Mouse (Mus musculus) T-helper 17 cell (primary cell): ENCODE results near the gene Pcbd2.
"Not testable (repeated sequence)": the region's sequence is repeated elsewhere in the genome, so short reads cannot be mapped to it uniquely, and the experiment has no call there.

ENCODE experiments used
- in situ Hi-C, 2 experiments: fragments of 300-600 bp; cut with MboI, MseI; formaldehyde crosslinking; loops; 1 replicate in 1 of 2; 2 replicates in 1 of 2; pipeline ENCODE4 v1.15.1; 2025; ENCODE audit warnings: high pct_unique_total_duplicates in 2 of 2

Pcbd2 gene

GRCm38 (mm10) chr13:55727120-55727838 is at the start of gene Pcbd2:
Gene Pcbd2, plus strand, starts transcription at chr13:55727368.
- in situ Hi-C loops = no loop called here

DNA sequence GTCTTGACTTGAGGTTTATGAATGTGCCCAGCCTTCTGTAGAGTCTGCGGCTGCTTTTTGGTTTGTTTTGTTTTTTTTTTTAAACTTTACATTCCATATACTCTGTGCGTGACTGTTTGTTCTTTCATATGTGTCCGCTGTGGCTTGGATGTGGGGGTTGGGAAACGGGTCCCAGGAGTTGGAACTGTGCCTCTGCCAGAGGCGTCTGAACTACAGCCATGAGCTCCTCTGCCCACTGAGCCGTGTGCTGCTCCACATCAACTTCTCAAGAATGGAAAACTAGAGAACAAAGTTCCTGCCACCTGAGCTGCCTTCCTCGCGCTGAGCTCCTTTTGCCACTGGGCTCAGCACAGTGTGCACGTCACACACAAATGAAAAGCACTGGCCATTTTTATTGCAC is 45.0 kb upstream of the Pcbd2 start:
- in situ Hi-C loops = no loop called here

GRCm38 (mm10) chr13:55683581-55683980 is 43.6 kb upstream of the Pcbd2 start:
- in situ Hi-C loops = no loop called here

DNA sequence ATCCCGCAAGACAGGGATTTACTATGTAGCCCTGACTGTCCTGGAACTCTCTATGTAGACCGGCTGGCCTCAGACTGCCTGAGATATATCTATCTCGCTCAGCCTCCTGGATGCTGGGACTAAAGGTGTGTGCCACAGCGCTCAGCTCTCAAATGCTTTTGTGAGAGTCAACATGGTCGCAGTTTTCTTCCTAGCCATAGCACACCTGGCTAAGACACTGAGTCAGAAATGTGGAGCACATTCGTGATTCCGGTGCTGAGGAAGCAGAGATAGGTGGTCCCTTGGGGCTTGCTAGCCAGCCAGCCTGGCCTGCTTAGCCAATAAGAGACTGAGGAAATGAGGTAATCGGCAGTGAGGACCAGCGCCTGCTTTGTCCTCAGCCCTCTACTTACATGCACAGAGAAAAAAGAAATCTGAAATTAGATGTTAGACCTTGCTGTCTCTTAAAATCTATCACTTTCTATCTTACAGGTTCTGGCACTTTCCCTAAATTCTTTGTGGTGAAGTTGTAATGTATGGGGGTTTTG is 41.0 kb upstream of the Pcbd2 start:
- in situ Hi-C loops = no loop called here

DNA sequence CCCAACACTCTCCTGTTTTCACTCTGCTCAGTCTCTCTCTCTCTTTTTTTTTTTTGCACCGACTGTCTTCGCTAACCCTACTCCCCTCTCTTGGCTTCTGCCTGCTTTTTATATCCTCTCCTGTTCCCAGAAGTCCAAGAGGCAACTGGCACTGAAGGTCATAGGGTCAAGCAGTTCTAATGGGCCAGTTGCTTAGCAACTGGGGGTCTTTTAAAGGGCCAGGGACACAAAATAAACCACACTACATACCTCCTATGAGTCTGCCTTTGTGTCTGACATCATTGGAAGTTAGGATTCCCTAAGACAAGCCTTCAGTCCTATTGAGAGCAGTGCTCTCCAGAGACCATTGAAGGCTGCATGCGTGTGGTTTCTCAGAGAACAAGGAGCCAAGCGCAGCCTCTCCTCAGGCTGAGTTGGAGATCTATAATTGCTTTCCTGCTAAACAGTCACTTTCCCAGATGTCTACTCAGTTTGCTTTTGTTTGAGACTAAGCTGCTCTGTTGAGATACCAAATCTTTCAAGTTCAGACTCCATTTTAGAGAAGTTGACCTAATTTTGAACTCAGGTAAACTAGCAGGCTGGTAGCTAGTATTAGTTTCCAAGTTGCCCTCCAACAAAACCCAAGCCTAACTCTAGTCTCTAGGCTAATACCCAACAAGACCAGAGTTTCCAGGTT is 39.1 kb upstream of the Pcbd2 start:
- in situ Hi-C loops = no loop called here

DNA sequence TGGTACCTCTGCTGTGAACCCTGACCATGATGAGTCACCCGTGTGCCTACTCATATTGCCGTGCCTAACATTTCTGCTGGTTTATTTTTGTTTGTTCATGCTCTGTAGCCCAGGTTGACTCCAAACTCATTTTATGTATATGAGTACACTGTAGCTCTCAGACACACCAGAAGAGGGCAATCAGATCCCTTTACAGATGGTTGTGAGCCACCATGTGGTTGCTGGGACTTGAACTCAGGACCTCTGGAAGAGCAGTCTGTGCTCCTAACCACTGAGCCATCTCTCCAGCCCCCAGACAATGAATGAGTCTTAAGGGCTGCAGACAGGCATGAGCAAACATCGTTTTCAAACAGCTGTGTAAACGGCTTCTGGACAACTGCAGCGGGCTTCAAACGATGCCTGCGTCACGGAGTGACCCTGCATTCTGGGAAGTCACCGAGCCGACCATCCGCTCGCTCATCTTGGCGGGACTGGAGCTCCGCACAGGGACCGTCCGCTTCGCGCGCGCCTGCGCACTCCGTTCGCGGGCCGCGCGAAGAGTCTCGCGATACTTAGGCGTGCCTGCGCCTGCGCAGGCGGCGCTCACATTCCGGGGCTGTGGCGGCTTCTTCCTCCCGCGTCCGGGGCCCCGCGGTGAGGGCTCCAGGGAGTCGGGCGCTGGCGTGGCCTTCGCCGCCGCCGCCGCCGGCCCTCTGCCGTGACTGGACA is 34.5 kb upstream of the Pcbd2 start, which contains the start of gene B230219D22Rik:
Gene B230219D22Rik, plus strand, starts transcription at position 590 of the 708 bp plus-strand sequence.
- in situ Hi-C loops = no loop called here

DNA sequence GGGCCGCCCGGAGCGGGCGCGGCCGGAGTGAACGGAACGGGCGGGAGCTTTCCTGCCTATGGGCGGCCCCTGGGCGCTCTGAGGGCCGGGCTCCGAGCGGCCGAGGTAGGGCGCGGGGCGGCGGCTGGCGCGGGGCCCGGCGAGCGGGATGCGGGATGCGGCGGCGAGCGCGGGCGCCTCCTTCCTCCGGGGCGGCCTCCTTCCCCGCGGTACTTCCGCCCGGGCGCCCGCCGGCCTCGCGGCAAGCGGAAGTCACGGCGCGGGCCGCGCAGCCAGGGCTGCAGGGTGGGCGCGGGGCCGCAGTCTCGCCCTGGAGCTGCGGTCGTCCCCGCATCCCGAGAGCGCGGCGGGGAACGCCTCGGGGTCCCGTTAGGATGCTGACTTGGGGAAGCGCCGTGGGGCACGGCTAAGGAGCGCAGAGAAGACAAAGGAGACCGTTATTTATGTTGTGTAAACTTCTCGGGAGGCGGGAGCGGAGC is 33.9 kb upstream of the Pcbd2 start:
- in situ Hi-C loops = no loop called here

GRCm38 (mm10) chr13:55694110-55694509 is 33.1 kb upstream of the Pcbd2 start:
- in situ Hi-C loops = no loop called here

- in situ Hi-C loops = not testable (repeated sequence)
Measured at GRCm38 (mm10) chr13:55695989-55696388, 31.2 kb upstream of the Pcbd2 start.

DNA sequence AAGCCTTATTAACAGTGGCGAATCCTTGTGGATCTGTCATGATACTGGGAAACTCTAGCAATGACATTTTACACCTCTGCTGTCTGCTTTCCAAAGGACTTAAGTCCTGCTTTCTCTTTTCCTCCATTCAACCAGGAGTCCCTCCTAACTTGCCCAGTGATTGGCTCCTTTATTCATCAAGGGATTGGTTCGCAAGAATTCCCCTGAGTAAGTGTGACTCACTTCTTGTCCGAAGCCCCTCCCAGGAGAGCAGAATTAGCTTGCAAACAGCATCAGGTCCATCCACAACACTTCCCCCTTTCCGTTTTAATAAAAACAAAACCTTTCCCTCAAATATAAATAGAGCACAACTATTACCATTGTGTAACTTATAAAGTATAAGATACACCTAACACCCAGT is 22.9 kb upstream of the Pcbd2 start:
- in situ Hi-C loops = no loop called here

- in situ Hi-C loops = no loop called here
Measured at GRCm38 (mm10) chr13:55712846-55713245, 14.3 kb upstream of the Pcbd2 start.

GRCm38 (mm10) chr13:55714501-55715166 is 12.5 kb upstream of the Pcbd2 start, which contains the start of gene Txndc15:
Gene Txndc15, plus strand, starts transcription at chr13:55714650.
- in situ Hi-C loops = no loop called here

DNA sequence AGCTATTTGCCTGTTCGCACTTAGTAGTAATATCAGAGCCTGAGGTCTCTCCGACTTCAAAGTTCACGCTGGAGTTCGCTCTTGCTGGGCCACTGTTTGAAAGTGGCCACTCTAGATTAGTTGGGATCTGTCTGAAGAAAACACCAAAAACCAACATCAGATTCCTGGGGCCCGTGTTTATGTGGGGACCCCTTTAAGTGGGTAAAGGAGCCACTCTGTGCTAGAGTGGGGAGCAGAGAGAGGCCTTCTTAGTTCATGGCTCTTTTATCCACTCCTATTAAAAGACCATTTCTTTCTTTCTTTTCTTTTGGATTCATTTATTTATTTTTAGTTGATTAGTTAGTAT is 12.0 kb upstream of the Pcbd2 start:
- in situ Hi-C loops = no loop called here

DNA sequence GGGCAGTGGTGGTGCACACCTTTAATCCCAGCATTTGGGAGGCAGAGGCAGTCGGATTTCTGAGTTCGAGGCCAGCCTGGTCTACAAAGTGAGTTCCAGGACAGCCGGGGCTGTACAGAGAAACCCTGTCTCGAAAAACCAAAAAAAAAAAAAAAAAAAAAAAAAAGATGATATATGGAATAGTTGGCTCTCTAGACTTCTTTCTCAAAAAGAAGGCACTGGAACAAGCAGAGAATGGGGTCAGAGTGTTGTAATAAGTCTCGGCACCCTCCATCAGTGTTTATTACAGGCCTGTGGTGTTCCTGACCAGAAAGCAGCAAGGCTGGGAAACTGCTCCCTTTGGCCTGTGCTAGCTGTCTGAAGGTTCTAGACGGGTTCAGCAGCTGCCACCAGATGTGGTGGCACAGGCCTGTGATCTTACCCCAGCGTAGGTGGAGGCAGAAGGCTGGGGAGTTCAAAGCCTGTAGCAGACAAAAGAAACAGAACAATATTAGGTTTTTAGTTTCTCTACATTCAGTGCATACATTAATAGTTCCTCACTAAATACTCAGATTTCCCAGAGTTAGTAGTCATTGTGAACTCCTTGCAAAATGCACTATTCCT is 11.2 kb upstream of the Pcbd2 start:
- in situ Hi-C loops = no loop called here

GRCm38 (mm10) chr13:55721516-55721915 is 5.7 kb upstream of the Pcbd2 start:
- in situ Hi-C loops = no loop called here

DNA sequence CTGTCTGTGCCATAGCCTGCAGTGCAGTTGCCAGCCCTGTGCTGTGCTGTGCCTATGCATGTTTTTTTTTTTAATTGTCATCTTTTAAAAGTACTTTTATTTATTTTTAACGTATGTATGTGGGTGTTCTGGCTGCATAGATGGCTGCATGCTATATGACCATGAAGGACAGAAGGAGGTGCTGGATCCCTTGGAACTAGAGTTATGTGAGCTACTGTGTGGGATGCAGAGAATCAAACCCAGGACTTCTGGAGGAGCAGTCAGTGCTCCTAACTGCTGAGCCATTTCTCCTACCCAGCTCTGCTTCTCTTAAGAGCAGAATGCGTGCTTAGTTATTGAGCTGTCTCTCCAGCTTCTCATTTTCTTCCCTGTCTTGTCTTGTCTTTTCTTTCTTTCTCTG is 5.2 kb upstream of the Pcbd2 start:
- in situ Hi-C loops = no loop called here

DNA sequence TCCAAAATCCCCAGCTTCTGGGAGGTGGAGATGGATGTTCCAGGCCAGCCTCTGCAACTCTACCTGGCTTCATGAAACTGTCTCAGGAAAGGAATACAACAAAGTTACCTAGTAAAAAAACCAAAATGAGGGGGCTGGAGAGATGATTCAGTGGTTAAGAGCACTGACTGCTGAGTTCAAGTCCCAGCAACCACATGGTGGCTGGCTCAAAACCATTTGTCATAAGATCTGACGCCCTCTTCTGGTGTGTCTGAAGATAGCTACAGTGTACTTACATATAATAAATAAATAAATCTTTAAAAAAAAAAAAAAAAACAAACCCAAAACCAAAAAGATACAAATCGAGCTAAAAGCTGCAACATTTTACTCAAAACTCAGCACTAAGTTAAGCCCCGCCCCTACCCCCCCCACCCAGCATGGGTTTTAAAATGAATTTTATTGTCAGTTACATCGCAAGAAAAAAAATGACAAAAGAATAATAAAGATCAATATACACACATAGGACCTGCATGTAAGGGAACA is 509 bp upstream of the Pcbd2 start:
- in situ Hi-C loops = no loop called here

DNA sequence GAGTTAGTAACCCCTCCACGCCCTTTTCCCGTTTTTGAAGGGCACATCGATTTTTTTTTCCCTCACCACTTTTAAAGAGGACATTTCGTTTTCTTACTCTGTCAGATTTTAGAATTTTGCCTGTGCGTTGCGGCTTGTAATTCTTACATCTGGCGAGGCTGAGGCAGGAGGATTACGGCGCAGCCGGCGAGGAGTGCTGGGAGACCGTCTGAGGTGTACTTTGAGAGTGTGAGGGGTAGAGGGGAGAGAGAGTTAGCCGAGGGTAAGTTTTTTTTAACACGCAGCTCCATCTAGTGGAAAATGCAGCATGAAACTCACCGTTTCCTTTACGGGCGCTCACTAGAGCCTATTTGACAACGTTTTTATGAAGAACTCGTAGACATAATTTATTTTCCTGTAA is 671 bp downstream of the Pcbd2 start:
- in situ Hi-C loops = no loop called here

- in situ Hi-C loops = no loop called here
Measured at GRCm38 (mm10) chr13:55730716-55731115, 3.5 kb downstream of the Pcbd2 start.

GRCm38 (mm10) chr13:55732121-55732520 is 5.0 kb downstream of the Pcbd2 start:
- in situ Hi-C loops = no loop called here
